Mouse (Mus musculus) spleen, adult 2 months (tissue): ENCODE measurements at regions not wholly inside any gene's neighbourhood (a gene's known extent, or its start where the extent isn't known, plus 50 kb on each side); places are given as distances from the start of the nearest gene placed in this dataset.

Experiments
- CTCF ChIP-seq: fragments of 200-500 bp; IDR thresholded peaks from 2 replicates; pipeline ENCODE4 v1.5.1; 2011; ENCODE audit warnings: mild to moderate bottlenecking, inconsistent platforms; ENCODE audit not compliant: insufficient read depth, insufficient read length, insufficient replicate concordance; ENCODE audit errors: extremely low read depth
- POLR2A ChIP-seq: fragments of 200-500 bp; IDR thresholded peaks from 2 replicates; pipeline ENCODE4 v1.6.1; 2011; ENCODE audit warnings: low read depth, low read length, inconsistent platforms

DNA sequence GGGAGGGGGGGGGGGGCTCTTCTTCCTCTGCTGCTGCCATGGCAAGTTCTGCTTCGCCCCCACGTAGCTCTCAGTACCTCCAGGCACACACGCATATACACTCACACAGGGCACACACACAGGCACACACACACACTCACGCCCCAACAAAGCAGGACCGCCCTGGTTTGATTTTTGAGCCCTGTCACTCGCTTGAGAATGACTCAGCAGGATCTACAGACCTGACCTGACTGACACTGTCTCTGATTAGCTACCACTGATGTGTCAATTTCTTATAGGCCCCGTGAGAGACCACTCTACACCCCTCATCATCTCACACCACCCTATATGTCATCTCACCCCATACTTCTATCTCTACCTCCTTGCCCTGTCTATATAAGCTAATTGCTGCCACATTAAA lies 173.5 kb upstream of the Ctnnb1 start:
- no peak for TF ChIP-seq POLR2A
- no peak for TF ChIP-seq CTCF
